Mouse (Mus musculus): ENCODE results near the gene Cadm2. TPM values are rescaled to one million over a fixed set of nuclear protein-coding genes. Genes with fewer than 3 reads are reported as not detected.

Cadm2 gene
- polyA plus RNA-seq, 1 experiment: 29.2 TPM

GRCm38 (mm10) chr16:67608499-67608898 is 12.2 kb downstream of the Cadm2 start:
- TF ChIP-seq POLR2A (IDR thresholded peaks at IDR 0.05; ENCODE audit: borderline replicate concordance, extremely low read depth, insufficient read depth, insufficient read length, poor library complexity, severe bottlenecking) (no peak), CTCF (IDR thresholded peaks at IDR 0.05; ENCODE audit: borderline replicate concordance, extremely low read depth, insufficient read depth, insufficient read length) (no peak)
- no peak for DNase-seq (ENCODE audit: low read depth)

GRCm38 (mm10) chr16:67605661-67606060 is 15.0 kb downstream of the Cadm2 start:
- no peak for DNase-seq (ENCODE audit: low read depth)
- TF ChIP-seq CTCF (IDR thresholded peaks at IDR 0.05; ENCODE audit: borderline replicate concordance, extremely low read depth, insufficient read depth, insufficient read length) (no peak), POLR2A (IDR thresholded peaks at IDR 0.05; ENCODE audit: borderline replicate concordance, extremely low read depth, insufficient read depth, insufficient read length, poor library complexity, severe bottlenecking) (no peak)

GRCm38 (mm10) chr16:67599981-67600380 is 20.7 kb downstream of the Cadm2 start:
- DNase-seq (ENCODE audit: low read depth): peak; percentile 66
- TF ChIP-seq POLR2A (IDR thresholded peaks at IDR 0.05; ENCODE audit: borderline replicate concordance, extremely low read depth, insufficient read depth, insufficient read length, poor library complexity, severe bottlenecking) (no peak), CTCF (IDR thresholded peaks at IDR 0.05; ENCODE audit: borderline replicate concordance, extremely low read depth, insufficient read depth, insufficient read length) (no peak)

- DNase-seq (ENCODE audit: low read depth): peak; percentile 70
- no peak for TF ChIP-seq POLR2A (IDR thresholded peaks at IDR 0.05; ENCODE audit: borderline replicate concordance, extremely low read depth, insufficient read depth, insufficient read length, poor library complexity, severe bottlenecking)
- no peak for TF ChIP-seq CTCF (IDR thresholded peaks at IDR 0.05; ENCODE audit: borderline replicate concordance, extremely low read depth, insufficient read depth, insufficient read length)
Measured at GRCm38 (mm10) chr16:67598841-67599240, 21.9 kb downstream of the Cadm2 start.

GRCm38 (mm10) chr16:67591015-67591414 is 29.7 kb downstream of the Cadm2 start:
- DNase-seq (ENCODE audit: low read depth): no peak
- TF ChIP-seq POLR2A (IDR thresholded peaks at IDR 0.05; ENCODE audit: borderline replicate concordance, extremely low read depth, insufficient read depth, insufficient read length, poor library complexity, severe bottlenecking) (no peak), CTCF (IDR thresholded peaks at IDR 0.05; ENCODE audit: borderline replicate concordance, extremely low read depth, insufficient read depth, insufficient read length) (no peak)

GRCm38 (mm10) chr16:67578842-67579517 is 41.7 kb downstream of the Cadm2 start:
- DNase-seq (ENCODE audit: low read depth): peak; percentile 79
- no peak for TF ChIP-seq POLR2A (IDR thresholded peaks at IDR 0.05; ENCODE audit: borderline replicate concordance, extremely low read depth, insufficient read depth, insufficient read length, poor library complexity, severe bottlenecking)
- no peak for TF ChIP-seq CTCF (IDR thresholded peaks at IDR 0.05; ENCODE audit: borderline replicate concordance, extremely low read depth, insufficient read depth, insufficient read length)

GRCm38 (mm10) chr16:67575557-67575956 is 45.2 kb downstream of the Cadm2 start:
- DNase-seq (ENCODE audit: low read depth): peak; percentile 48
- TF ChIP-seq POLR2A (IDR thresholded peaks at IDR 0.05; ENCODE audit: borderline replicate concordance, extremely low read depth, insufficient read depth, insufficient read length, poor library complexity, severe bottlenecking): no peak
- TF ChIP-seq CTCF (IDR thresholded peaks at IDR 0.05; ENCODE audit: borderline replicate concordance, extremely low read depth, insufficient read depth, insufficient read length): no peak

GRCm38 (mm10) chr16:67526992-67527391 is 93.7 kb downstream of the Cadm2 start:
- TF ChIP-seq CTCF (IDR thresholded peaks at IDR 0.05; ENCODE audit: borderline replicate concordance, extremely low read depth, insufficient read depth, insufficient read length) (no peak), POLR2A (IDR thresholded peaks at IDR 0.05; ENCODE audit: borderline replicate concordance, extremely low read depth, insufficient read depth, insufficient read length, poor library complexity, severe bottlenecking) (no peak)
- DNase-seq (ENCODE audit: low read depth): no peak

GRCm38 (mm10) chr16:67524878-67525277 is 95.8 kb downstream of the Cadm2 start:
- DNase-seq (ENCODE audit: low read depth): peak; percentile 17

GRCm38 (mm10) chr16:67518311-67518710 is 102.4 kb downstream of the Cadm2 start:
- TF ChIP-seq POLR2A (IDR thresholded peaks at IDR 0.05; ENCODE audit: borderline replicate concordance, extremely low read depth, insufficient read depth, insufficient read length, poor library complexity, severe bottlenecking) (no peak), CTCF (IDR thresholded peaks at IDR 0.05; ENCODE audit: borderline replicate concordance, extremely low read depth, insufficient read depth, insufficient read length) (no peak)
- peak; percentile 71 for DNase-seq (ENCODE audit: low read depth)

More at GRCm38 (mm10) chr16:67524878-67525277, 95.8 kb downstream of the Cadm2 start:
- TF ChIP-seq CTCF (IDR thresholded peaks at IDR 0.05; ENCODE audit: borderline replicate concordance, extremely low read depth, insufficient read depth, insufficient read length) (no peak), POLR2A (IDR thresholded peaks at IDR 0.05; ENCODE audit: borderline replicate concordance, extremely low read depth, insufficient read depth, insufficient read length, poor library complexity, severe bottlenecking) (no peak)

- TF ChIP-seq POLR2A (IDR thresholded peaks at IDR 0.05; ENCODE audit: borderline replicate concordance, extremely low read depth, insufficient read depth, insufficient read length, poor library complexity, severe bottlenecking) (no peak), CTCF (IDR thresholded peaks at IDR 0.05; ENCODE audit: borderline replicate concordance, extremely low read depth, insufficient read depth, insufficient read length) (no peak)
- peak; percentile 34 for DNase-seq (ENCODE audit: low read depth)
Measured at GRCm38 (mm10) chr16:67515549-67515948, 105.2 kb downstream of the Cadm2 start.

- no peak for TF ChIP-seq POLR2A (IDR thresholded peaks at IDR 0.05; ENCODE audit: borderline replicate concordance, extremely low read depth, insufficient read depth, insufficient read length, poor library complexity, severe bottlenecking)
- TF ChIP-seq CTCF (IDR thresholded peaks at IDR 0.05; ENCODE audit: borderline replicate concordance, extremely low read depth, insufficient read depth, insufficient read length): no peak
- DNase-seq (ENCODE audit: low read depth): peak; percentile 67
Measured at GRCm38 (mm10) chr16:67509079-67509478, 111.6 kb downstream of the Cadm2 start.

Data from brain, embryonic 14.5 days (tissue).